Mouse (Mus musculus) gastrocnemius, postnatal 25 days (tissue): ENCODE results near the gene Cerkl. TPM values are rescaled to one million over a fixed set of nuclear protein-coding genes. Genes with fewer than 3 reads are reported as not detected.

Source experiments
- DNase-seq: peaks from one replicate; pipeline ENCODE4 v3.0.0; 2022
- total RNA-seq, 2 experiments: library from RNA; stranded (reverse); gene quantifications; 1 replicate in 1 of 2; 2 replicates in 1 of 2; pipeline ENCODE4 v1.2.3; 2021

Gene Cerkl
- total RNA-seq, 2 experiments from 2014 or later = 1.2 TPM; not detected in 1

GRCm38 (mm10) chr2:79443401-79443800 is 13.2 kb downstream of the Cerkl start:
- DNase-seq = no peak

- no peak for DNase-seq
Observed at GRCm38 (mm10) chr2:79442906-79443305, 13.7 kb downstream of the Cerkl start.

GRCm38 (mm10) chr2:79442227-79442626 is 14.4 kb downstream of the Cerkl start:
- DNase-seq = no peak

- no peak for DNase-seq
Observed at GRCm38 (mm10) chr2:79430061-79430460, 26.5 kb downstream of the Cerkl start.

- DNase-seq = peak; percentile 12
Observed at GRCm38 (mm10) chr2:79429650-79430049, 26.9 kb downstream of the Cerkl start.

GRCm38 (mm10) chr2:79429108-79429507 is 27.5 kb downstream of the Cerkl start:
- DNase-seq = no peak

GRCm38 (mm10) chr2:79428569-79429104 is 27.9 kb downstream of the Cerkl start:
- peak; percentile 9 for DNase-seq

GRCm38 (mm10) chr2:79428022-79428421 is 28.6 kb downstream of the Cerkl start:
- no peak for DNase-seq

GRCm38 (mm10) chr2:79421696-79422095 is 34.9 kb downstream of the Cerkl start:
- no peak for DNase-seq

GRCm38 (mm10) chr2:79414505-79414904 is 42.1 kb downstream of the Cerkl start:
- DNase-seq = no peak

- DNase-seq = no peak
Observed at GRCm38 (mm10) chr2:79410903-79411255, 45.7 kb downstream of the Cerkl start.

GRCm38 (mm10) chr2:79410247-79410902 is 46.2 kb downstream of the Cerkl start:
- no peak for DNase-seq

- no peak for DNase-seq
Observed at GRCm38 (mm10) chr2:79405661-79406405, 50.8 kb downstream of the Cerkl start.

GRCm38 (mm10) chr2:79400045-79400444 is 56.5 kb downstream of the Cerkl start:
- no peak for DNase-seq

GRCm38 (mm10) chr2:79399234-79400000 is 57.2 kb downstream of the Cerkl start:
- DNase-seq = no peak

- DNase-seq = no peak
Observed at GRCm38 (mm10) chr2:79398831-79399230, 57.8 kb downstream of the Cerkl start.

- DNase-seq = no peak
Observed at GRCm38 (mm10) chr2:79398343-79398742, 58.2 kb downstream of the Cerkl start.

GRCm38 (mm10) chr2:79397107-79397506 is 59.5 kb downstream of the Cerkl start:
- no peak for DNase-seq

- DNase-seq = no peak
Observed at GRCm38 (mm10) chr2:79379087-79380041, 77.2 kb downstream of the Cerkl start.

- no peak for DNase-seq
Observed at GRCm38 (mm10) chr2:79378346-79379086, 78.1 kb downstream of the Cerkl start.
